Mouse (Mus musculus) ovary, adult 18-20 months (tissue): Measurements from ENCODE around the gene Bmp2.

ENCODE experiments used
- DNase-seq: peaks from one replicate; pipeline ENCODE4 v3.0.0; 2022; ENCODE audit warnings: low spot score, mixed read lengths

Bmp2 gene

DNA sequence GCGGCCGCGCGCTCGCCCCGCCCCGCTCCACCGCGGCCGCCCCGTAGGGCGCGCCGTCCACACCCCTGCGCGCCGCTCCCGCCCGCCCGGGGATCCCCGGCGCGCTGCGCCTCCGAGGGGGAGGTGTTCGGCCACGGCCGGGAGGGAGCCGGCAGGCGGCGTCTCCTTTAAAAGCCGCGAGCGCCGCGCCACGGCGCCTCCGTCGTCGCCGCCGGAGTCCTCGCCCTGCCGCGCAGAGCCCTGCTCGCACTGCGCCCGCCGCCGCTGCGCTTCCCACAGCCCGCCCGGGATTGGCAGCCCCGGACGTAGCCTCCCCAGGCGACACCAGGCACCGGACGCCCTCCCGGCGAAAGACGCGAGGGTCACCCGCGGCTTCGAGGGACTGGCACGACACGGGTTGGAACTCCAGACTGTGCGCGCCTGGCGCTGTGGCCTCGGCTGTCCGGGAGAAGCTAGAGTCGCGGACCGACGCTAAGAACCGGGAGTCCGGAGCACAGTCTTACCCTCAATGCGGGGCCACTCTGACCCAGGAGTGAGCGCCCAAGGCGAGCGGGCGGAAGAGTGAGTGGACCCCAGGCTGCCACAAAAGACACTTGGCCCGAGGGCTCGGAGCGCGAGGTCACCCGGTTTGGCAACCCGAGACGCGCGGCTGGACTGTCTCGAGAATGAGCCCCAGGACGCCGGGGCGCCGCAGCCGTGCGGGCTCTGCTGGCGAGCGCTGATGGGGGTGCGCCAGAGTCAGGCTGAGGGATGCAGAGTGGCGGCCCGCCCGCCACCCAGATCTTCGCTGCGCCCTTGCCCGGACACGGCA lies at the start of gene Bmp2:
Gene Bmp2, plus strand, starts transcription at position 129 of the 811 bp plus-strand sequence.
- DNase-seq: peak; percentile 72

DNA sequence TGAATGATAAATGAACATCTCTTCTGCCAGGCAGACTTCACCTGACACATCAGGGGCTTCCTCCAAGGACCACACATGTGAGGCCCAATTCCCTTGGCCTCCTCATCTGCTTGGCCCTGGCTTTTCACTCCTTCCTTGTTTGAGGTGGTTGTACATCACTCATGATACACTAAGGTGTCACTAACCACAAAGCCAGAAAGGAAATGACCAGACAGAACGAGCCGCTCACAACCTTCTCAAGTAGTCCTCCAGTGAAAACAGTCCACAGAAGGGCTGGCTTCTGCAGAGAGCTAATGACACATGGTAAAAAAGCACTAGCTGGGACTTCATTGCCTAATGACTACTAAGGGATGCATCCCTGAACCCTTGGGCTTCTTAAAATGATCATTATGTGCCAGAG lies 46.3 kb upstream of the Bmp2 start:
- no peak for DNase-seq

DNA sequence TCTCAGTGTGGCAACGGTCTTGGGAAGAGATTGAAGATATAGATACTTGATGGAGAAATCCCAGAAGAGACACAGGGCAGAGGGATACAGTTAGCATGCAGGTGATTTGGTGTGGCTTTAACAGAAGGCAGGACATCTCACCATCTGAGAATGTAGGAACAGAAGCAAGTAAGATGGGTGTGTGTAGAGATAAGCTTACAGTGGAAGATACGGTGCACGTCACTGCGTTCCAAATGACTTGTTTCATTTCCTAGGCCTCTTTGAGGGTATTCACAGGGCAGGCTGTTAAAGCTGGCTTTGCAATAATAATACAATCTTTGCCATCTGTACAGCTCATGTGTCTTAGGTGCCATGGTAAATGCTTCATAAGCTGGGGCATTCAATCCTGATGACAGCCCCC lies 44.9 kb upstream of the Bmp2 start:
- no peak for DNase-seq

DNA sequence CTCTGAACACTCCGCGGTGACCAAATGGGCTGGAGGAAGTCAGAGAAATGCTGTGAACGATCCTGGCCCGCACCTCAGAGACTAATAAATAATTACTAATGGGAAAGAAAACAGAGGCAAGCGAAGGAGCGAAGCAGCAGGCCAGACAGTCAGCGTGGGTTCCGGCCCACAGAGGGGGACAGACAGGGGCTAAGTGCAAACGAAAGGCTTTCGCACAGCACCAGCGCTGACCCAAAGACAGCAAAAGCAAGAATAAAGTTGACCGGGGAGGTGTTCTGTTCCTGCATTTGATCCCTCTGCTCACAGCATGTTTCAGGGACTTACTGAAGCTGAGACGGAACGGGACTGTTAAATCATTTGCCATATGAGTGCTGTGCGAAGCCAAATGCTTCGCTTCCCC lies 42.8 kb upstream of the Bmp2 start:
- no peak for DNase-seq

- DNase-seq: no peak
These were observed 40.8 kb upstream of the Bmp2 start for GRCm38 (mm10) chr2:133511011-133511779.

DNA sequence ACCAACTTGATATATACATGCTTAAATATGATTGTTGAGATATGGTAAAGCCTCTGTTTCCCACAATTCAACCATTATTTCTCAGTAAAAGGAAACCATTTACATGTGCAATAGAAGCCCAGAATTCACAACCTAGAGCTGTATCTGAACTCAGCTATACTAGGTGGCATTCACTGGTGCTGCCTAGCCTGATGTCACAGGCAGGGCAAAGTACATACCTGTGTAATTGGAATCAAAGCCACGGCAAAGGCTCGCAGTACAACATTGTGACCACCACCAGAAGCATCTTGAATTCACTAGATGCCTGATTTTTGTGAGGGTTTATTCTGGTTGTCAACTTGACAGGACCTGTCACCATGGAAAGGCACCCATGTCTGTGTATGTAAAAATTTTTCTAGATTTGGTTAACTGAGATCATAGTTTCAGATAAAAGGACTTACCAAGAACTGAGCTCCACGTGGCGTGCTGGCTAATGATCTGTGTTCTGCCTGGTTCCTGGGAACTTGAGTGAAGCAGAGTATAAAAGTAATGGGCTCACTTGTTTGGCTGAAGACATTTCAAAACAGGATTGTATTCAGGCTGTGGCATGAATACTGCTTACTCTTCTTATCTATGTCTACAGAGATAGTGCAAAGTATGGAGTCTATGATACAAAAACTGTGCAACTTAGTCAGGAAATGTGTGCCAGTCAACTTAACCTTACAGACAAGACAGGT lies 35.5 kb upstream of the Bmp2 start:
- no peak for DNase-seq

DNA sequence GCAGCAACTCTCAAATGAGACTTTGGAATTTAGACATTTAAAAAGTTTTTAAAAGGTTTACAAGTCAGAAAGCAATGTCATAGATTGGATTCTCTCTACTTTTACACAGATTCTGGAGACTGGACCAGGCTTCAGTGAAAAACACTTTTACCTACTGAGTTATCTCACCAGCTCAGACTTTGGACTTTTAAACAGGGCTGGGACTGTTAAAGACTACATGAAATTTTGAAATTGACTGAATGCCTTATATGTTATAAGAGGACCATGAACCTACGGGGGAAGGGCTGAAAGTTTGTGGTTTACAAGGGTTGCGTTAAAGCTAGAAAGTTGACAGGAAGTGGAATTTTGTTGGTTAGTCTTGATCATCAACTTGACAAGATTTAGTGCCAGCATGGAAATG lies 34.1 kb upstream of the Bmp2 start:
- DNase-seq: no peak

- no peak for DNase-seq
These were observed 30.8 kb upstream of the Bmp2 start for GRCm38 (mm10) chr2:133521193-133521592.

DNA sequence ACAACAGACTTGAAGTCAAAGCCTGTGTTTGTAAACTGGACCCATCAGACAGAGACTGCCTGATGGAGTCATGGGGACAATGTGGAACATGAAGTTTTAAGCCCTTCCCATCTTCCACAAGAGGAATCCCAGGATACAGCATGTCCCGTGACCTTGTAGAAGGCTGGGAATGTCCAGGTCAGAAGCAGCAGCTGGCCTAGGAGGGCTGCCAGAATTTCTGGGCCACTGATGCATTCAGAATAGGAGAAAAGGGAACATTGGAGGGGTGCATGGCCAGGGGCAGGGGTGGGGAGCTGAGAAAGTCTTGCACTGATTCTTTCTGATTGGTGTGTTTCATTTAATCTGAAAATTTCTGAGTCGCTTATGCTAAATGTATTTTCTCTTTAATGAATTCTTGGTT lies 29.8 kb upstream of the Bmp2 start:
- DNase-seq: no peak

DNA sequence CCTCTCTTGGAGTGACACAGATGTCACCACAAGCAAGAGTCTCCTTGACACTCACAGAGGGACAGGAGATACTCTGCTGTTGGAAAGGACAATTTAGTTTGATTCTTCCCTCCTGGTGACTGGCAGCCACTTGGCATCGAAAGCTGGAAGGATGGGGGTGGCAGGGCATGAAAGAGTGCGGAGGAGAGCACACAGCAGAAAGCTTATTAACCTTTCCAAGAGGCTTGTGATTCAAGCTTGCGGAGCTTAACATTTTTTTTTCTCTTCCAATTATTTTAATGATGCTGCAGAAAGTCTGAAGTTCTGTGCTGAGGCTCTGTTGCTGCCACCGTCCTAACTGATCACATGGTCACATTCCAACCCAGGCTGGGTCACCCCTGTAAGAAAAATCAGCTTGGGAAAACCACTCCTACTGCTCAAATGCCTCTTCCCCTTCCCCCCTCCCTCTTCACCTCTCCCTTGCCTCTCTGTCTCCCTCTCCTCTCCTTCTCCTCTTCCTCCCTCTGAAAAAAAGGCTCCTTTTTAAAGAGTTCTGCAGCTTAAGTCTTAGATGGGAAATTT lies 26.3 kb upstream of the Bmp2 start:
- no peak for DNase-seq

DNA sequence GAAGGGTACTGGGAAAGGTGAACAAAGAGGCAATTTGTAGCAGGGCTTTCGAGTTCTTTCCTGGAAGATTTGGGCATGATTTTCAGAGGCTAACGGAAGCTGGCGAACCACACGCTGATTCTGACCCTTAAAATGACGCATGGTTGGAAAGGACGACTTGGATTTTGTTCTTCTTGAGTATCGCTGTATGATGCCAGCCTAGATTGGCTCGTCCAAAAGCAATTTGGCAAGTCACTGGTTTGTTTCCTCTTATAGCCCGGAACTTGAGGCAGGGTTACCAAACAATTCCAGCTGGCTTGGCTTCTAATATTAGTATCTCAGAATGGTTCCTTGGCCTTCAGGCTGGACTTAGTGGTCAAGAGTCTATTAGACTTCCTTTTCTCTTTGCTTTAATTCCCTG lies 22.6 kb upstream of the Bmp2 start:
- DNase-seq: no peak

GRCm38 (mm10) chr2:133533073-133533472 lies 18.9 kb upstream of the Bmp2 start:
- DNase-seq: no peak

- no peak for DNase-seq
These were observed 16.5 kb upstream of the Bmp2 start for GRCm38 (mm10) chr2:133535481-133535880.

GRCm38 (mm10) chr2:133536812-133537211 lies 15.1 kb upstream of the Bmp2 start:
- no peak for DNase-seq

DNA sequence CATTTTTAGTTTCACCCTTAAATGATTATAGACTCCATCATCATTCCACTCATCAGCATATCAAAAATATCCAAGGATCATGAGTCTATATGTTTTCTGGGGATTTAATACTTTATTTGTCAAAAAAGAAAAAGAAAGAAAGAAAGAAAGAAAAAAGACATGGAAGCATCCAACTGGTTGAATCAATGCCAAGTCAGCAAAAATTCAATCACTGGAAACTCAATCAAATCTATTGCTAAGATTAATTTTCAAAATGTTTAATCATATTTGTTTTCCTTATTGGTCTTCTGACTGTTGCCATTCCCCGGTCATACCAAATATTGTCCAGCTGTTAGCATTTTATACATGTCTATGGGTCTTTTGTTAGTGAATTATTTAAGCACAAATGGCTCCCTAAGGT lies 11.3 kb upstream of the Bmp2 start:
- no peak for DNase-seq

GRCm38 (mm10) chr2:133550238-133550682 lies 1.7 kb upstream of the Bmp2 start:
- peak; percentile 24 for DNase-seq

DNA sequence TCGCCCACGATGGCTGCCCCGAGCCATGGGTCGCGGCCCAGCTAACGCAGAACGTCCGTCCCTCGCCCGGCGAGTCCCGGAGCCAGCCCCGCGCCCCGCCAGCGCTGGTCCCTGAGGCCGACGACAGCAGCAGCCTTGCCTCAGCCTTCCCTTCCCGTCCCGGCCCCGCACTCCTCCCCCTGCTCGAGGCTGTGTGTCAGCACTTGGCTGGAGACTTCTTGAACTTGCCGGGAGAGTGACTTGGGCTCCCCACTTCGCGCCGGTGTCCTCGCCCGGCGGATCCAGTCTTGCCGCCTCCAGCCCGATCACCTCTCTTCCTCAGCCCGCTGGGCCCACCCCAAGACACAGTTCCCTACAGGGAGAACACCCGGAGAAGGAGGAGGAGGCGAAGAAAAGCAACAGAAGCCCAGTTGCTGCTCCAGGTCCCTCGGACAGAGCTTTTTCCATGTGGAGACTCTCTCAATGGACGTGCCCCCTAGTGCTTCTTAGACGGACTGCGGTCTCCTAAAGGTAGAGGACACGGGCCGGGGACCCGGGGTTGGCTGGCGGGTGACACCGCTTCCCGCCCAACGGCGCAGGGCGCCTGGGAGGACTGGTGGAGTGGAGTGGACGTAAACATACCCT lies 995 bp downstream of the Bmp2 start:
- peak; percentile 32 for DNase-seq

GRCm38 (mm10) chr2:133553911-133554285 lies 1.9 kb downstream of the Bmp2 start:
- no peak for DNase-seq

DNA sequence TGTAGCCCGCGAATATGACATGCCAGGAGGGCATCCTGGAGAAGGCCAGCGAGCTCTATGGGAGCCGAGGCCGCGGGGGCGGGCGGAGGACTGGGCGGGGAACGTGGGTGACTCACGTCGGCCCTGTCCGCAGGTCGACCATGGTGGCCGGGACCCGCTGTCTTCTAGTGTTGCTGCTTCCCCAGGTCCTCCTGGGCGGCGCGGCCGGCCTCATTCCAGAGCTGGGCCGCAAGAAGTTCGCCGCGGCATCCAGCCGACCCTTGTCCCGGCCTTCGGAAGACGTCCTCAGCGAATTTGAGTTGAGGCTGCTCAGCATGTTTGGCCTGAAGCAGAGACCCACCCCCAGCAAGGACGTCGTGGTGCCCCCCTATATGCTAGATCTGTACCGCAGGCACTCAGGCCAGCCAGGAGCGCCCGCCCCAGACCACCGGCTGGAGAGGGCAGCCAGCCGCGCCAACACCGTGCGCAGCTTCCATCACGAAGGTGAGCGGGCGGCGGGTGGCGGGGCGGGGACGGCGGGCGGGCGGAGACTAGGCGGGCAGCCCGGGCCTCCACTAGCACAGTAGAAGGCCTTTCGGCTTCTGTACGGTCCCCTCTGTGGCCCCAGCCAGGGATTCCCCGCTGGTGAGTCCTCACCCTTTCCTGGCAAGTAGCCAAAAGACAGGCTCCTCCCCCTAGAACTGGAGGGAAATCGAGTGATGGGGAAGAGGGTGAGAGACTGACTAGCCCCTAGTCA lies 2.5 kb downstream of the Bmp2 start:
- peak; percentile 48 for DNase-seq

GRCm38 (mm10) chr2:133564248-133564886 lies 12.4 kb downstream of the Bmp2 start:
- no peak for DNase-seq

DNA sequence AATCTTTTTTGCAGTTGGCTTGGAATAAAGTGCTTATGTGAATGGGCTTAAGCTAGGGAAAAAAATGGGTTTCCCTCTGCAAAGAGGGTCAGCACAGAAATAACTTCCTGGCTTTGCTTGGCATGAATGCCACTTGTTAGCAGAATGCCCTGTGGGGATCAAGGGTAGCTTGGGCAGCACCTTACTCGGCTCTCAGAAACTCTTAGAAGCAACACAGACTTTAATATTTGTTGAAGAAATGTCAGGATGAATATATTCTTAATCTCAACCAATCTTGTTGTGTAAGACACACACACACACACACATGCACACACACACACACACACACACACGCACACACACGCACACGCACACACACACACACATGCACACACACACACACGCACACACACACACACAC lies 13.5 kb downstream of the Bmp2 start:
- no peak for DNase-seq
